Mouse (Mus musculus) heart, embryonic 16.5 days (tissue): ENCODE data around the gene Cox19. TPM values are rescaled to one million over a fixed set of nuclear protein-coding genes. Genes with fewer than 3 reads are reported as not detected.
"Not testable (repeated sequence)": the region's sequence is repeated elsewhere in the genome, so short reads cannot be mapped to it uniquely, and the experiment has no call there.

ENCODE experiments used
- ATAC-seq: fragments of 200-750 bp; cut with Nextera tagmentation; replicated peaks from 2 replicates; pipeline ENCODE4 v1.8.0; 2017; ENCODE audit warnings: moderate number of reproducible peaks; ENCODE audit not compliant: insufficient read depth, low FRiP score; ENCODE audit errors: extremely low read depth
- H3K27ac ChIP-seq: fragments of 300-500 bp; sonication (generic); 2 replicates; pipeline ENCODE4 v1.5.1; 2014; ENCODE audit warnings: mild to moderate bottlenecking, low read length, control low read depth, moderate library complexity
- H3K27me3 ChIP-seq: fragments of 300-500 bp; sonication (generic); 2 replicates; pipeline ENCODE4 v1.6.1; 2014; ENCODE audit warnings: low read length, mixed read lengths; ENCODE audit not compliant: control insufficient read depth, insufficient read depth
- H3K36me3 ChIP-seq: fragments of 300-500 bp; sonication (generic); 2 replicates; pipeline ENCODE4 v1.6.1; 2014; ENCODE audit not compliant: control insufficient read depth, insufficient read depth
- H3K4me1 ChIP-seq: fragments of 300-500 bp; sonication (generic); 2 replicates; pipeline ENCODE4 v1.6.1; 2014; ENCODE audit warnings: low read length, mixed read lengths; ENCODE audit not compliant: control insufficient read depth, insufficient read depth
- H3K4me2 ChIP-seq: fragments of 300-500 bp; sonication (generic); 2 replicates; pipeline ENCODE4 v1.6.1; 2014; ENCODE audit warnings: low read depth, mild to moderate bottlenecking, control low read depth, low read length
- H3K4me3 ChIP-seq: fragments of 300-500 bp; sonication (generic); 2 replicates; pipeline ENCODE4 v1.5.1; 2014; ENCODE audit warnings: mild to moderate bottlenecking, control low read depth, low read length
- H3K9ac ChIP-seq: fragments of 300-500 bp; sonication (generic); 2 replicates; pipeline ENCODE4 v1.6.1; 2014; ENCODE audit warnings: low read length, control low read depth
- H3K9me3 ChIP-seq: fragments of 300-500 bp; sonication (generic); replicated peaks from 2 replicates; pipeline ENCODE4 v1.6.1; 2016; ENCODE audit warnings: low read length; ENCODE audit not compliant: control insufficient read depth
- WGBS: fragments of 180-500 bp; shearing (Covaris S2); extraction: QIAGEN DNeasy Blood & Tissue Kit; methylation state at CpG from one replicate; pipeline ENCODE4 v1.1.7; 2014; 5-methylcytosine and 5-hydroxymethylcytosine counted together
- polyA plus RNA-seq: library from polyadenylated mRNA; unstranded; fragments of >200 nt; fragmentation: Nextera tagmentation; extraction: Ambion mirVana; gene quantifications from 2 replicates; pipeline ENCODE4 v1.2.1, GENCODE M21; 2015

The Cox19 gene
- polyA plus RNA-seq, 1 experiment from 2014 or later, result 75.7 TPM

DNA sequence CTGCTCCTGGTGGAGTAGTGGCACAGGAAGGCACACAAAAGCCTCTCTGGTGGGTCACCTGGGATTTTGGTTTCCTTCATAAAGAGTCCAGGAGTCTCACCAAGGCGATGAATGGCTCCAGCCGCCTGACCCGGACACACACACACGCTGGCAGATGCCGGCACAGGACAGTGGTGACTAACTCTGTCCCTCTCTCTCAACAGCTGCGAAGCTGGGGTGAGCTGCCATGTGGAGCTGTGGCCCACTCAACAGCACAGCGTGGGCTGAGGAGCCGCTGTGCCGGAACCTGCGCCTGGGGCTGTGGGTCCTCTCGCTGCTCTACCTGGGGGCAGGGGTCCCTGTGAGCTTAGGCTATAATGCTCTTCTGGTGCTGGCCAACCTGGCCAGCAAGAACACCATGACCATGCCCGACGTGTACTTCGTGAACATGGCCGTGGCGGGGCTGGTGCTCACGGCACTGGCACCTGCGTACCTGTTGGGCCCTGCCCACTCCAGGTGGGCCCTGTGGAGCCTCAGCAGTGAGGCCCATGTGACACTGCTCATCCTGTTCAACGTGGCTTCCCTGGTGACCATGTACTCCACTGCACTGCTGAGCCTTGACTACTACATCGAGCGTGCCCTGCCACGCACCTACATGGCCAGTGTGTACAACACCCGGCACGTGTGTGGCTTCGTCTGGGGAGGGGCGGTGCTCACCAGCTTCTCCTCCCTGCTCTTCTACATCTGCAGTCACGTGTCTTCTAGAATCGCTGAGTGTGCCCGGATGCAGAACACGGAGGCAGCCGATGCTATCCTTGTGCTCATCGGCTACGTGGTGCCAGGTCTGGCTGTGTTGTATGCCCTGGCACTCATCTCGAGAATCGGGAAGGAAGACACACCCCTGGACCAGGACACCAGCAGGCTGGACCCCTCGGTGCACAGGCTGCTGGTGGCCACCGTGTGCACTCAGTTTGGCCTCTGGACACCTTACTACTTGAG, 41.3 kb upstream of the Cox19 start:
- H3K9ac ChIP-seq, result no peak overlapping the region
- H3K4me1 ChIP-seq, result peaks cover 37% of the 10 kb centered on the region
- WGBS, result 91% methylated on average over 37 of the region's 37 CpGs
- no peak overlapping the region for H3K4me2 ChIP-seq
- H3K4me3 ChIP-seq, result no peak overlapping the region
- H3K36me3 ChIP-seq, result peaks cover 11% of the 10 kb centered on the region
- no peaks in the 10 kb centered on the region for H3K27me3 ChIP-seq
- no peaks in the 10 kb centered on the region for H3K9me3 ChIP-seq
- no peak overlapping the region for H3K27ac ChIP-seq
- ATAC-seq, result no peak

DNA sequence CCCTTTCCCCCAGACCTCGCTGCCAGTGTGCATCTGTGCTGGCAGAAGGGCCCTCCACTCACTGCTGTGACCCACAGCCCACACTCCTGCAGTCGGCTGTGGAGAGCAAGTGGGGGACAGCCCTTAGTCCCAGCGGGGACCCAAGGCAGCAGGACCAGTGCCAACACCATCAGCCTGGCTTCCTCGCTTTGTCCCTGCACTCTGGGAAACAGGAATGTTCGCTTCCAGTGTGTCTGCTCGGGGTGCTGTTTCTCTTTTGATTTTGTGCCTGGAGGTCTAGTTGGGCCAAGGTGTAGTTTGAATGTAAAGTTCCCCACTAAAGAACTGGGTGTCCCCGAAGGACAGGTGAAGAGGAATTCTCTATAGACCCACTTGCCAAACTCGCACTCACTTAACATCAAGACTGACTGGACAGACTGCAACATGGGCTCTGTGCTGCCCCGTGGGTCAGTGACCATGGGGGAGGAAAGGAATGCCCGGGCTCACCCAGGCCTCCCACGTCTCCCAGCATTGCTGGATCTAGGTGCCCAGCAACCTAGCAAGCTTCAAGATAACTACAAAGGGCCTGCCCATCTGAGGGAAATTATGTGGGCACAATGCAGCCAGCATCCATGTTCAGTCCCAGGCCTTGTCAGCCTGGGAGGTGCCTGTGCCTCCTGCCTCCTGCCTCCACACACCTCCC, 40.2 kb upstream of the Cox19 start:
- Histone ChIP-seq H3K9me3 (no peaks in the 10 kb centered on the region), H3K4me1 (peaks cover 35% of the 10 kb centered on the region), H3K4me3 (no peak overlapping the region), H3K36me3 (peaks cover 11% of the 10 kb centered on the region), H3K4me2 (no peak overlapping the region), H3K27ac (peak overlapping the region; percentile 47), H3K9ac (0 out of 2 replicates have a peak overlapping the region, but pooled peaks have one; percentile 16), H3K27me3 (no peaks in the 10 kb centered on the region)
- 74% methylated on average over 11 of the region's 11 CpGs for WGBS
- no peak for ATAC-seq

DNA sequence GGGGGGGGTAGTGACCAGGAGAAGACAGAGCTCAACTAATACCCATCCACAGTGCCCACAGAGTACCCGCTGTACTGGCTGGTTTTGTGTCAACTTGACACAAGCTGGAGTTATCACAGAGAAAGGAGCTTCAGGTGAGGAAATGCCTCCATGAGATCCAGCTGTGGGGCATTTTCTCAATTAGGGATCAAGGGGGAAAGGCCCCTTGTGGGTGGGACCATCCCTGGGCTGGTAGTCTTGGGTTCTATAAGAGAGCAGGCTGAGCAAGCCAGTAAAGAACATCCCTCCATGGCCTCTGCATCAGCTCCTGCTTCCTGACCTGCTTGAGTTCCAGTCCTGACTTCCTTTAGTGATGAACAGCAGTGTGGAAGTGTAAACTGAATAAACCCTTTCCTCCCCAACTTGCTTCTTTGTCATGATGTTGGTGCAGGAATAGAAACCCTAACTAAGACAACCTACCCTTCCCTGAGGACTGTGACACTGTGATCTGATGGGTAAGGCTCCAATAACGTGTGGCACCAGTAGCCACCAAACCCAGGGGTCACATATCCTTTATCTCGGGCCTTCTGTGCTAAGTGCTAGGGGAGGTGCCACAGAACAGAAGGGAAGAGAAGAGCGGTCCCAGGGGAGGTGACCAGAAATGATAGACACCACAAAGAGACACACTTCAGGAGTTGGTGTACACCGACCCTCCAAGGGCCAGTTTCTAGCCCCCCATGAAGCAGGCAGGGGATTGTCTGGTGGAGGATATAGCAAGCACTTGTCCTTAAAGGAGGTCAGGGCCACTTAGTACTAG, 39.3 kb upstream of the Cox19 start:
- not testable (repeated sequence) for H3K4me2 ChIP-seq
- H3K4me1 ChIP-seq, result peaks cover 38% of the 10 kb centered on the region

DNA sequence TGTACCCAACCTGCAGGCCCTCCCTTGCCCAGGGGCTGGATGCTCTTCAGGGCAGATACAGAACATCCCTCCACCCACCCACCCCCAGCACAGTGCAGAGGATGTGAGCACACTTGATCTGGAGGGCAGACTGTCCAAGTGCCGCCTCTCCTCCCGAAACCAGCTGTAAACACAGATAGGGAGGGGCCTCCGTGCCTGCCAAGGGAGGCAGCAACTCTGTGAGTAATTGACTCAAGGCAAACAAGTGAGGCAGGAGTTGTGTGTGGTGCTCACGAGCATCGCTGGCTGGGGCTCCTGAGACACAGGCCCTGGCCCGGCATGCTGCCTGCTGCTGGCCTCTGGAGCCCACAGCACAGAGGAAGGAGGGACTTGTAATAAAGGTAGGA, 38.5 kb upstream of the Cox19 start:
- WGBS, result 35% methylated on average over 6 of the region's 6 CpGs
- no peak overlapping the region for H3K4me3 ChIP-seq
- H3K4me1 ChIP-seq, result peaks cover 45% of the 10 kb centered on the region
- H3K4me2 ChIP-seq, result no peak overlapping the region
- no peak for ATAC-seq
- H3K27me3 ChIP-seq, result no peaks in the 10 kb centered on the region
- H3K36me3 ChIP-seq, result peaks cover 11% of the 10 kb centered on the region
- H3K9me3 ChIP-seq, result no peaks in the 10 kb centered on the region
- no peak overlapping the region for H3K9ac ChIP-seq
- peak overlapping the region; percentile 70 for H3K27ac ChIP-seq

More for the DNA sequence above, 39.3 kb upstream of the Cox19 start:
- H3K27me3 ChIP-seq, ATAC-seq, H3K9me3 ChIP-seq, H3K4me3 ChIP-seq, H3K27ac ChIP-seq: not testable (repeated sequence)
- Histone ChIP-seq H3K36me3 (peaks cover 11% of the 10 kb centered on the region), H3K9ac (0 out of 2 replicates have a peak overlapping the region, but pooled peaks have one; percentile 16)
- WGBS, result 68% methylated on average over 5 of the region's 5 CpGs

DNA sequence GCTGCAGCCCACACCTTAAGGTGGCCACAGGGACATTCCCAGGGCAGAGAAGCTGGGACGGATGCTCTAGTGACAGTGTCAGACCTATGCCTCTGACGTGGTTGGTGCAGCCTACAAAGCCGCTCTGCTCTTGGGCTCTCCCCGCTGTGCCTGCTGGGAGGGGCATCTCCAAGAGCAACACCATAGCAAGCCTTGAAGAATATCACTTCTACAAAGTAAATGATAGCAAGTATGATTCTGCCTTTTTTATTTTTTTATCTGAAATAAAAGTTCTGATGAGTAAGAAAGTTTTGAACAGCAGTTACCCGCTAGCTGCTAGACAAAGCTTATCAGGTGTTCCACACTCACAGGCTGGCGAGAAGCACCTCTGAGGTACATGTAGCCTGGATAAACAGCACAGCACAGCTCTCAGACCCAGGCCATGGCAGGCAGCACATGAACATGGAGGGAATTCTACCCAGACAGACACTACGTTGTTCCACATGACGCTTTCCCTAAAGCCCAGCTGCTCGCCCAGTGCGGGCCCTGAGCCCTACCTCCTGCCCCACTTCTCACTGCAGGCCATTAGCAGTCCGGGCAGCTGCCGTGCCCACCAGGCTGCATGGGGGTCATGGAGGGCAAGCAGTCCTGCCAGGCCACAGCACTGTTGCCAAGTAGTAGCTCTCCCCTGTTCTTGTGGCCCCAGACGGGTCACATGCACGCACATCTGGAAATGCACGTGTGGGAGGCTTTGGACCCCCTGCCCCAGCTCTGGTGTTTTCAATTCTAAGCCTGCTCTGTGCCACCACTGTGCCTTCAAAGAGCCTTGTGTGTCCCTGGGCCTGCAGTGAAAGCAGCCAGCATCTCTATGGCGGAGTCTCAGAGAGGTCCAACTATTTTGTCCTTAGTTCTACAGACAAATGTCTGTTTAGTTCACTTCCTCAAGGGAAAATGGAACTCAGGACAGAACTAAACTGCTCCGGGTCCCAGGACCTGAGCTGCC, 37.8 kb upstream of the Cox19 start:
- Histone ChIP-seq H3K9me3 (no peaks in the 10 kb centered on the region), H3K36me3 (peaks cover 10% of the 10 kb centered on the region), H3K4me3 (no peak overlapping the region), H3K4me1 (peaks cover 52% of the 10 kb centered on the region), H3K4me2 (no peak overlapping the region), H3K27ac (peak overlapping the region; percentile 70), H3K9ac (0 out of 2 replicates have a peak overlapping the region, but pooled peaks have one; percentile 14), H3K27me3 (no peaks in the 10 kb centered on the region)
- no peak for ATAC-seq
- 74% methylated on average over 17 of the region's 17 CpGs for WGBS

DNA sequence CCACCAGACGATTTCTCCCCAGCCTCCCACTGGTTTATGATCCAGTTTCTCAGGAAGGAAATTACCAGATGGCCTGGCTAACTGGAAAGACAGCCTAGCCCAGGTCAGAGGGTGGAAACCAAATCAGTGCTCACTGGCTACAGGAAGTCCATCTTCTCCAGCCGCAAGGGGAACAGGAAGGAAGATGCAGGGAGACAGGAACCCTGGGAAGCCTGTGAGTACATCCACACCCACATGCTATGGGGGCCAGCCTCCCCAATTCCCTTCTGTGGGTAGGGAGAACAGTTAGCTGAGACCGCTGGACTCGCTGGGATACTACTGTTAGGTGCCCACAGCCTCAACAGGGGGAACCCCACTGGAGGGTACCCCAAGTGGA, 37.0 kb upstream of the Cox19 start:
- H3K4me1 ChIP-seq, result peaks cover 60% of the 10 kb centered on the region
- H3K27ac ChIP-seq, result peak overlapping the region; percentile 70
- no peaks in the 10 kb centered on the region for H3K9me3 ChIP-seq
- 57% methylated on average over 4 of the region's 4 CpGs for WGBS
- no peak overlapping the region for H3K4me3 ChIP-seq
- no peak; the same call in 1 of the 2 replicates for ATAC-seq
- H3K4me2 ChIP-seq, result no peak overlapping the region
- H3K27me3 ChIP-seq, result no peaks in the 10 kb centered on the region
- peaks cover 4% of the 10 kb centered on the region; the same call in 1 of the 2 replicates for H3K36me3 ChIP-seq
- H3K9ac ChIP-seq, result no peak overlapping the region

DNA sequence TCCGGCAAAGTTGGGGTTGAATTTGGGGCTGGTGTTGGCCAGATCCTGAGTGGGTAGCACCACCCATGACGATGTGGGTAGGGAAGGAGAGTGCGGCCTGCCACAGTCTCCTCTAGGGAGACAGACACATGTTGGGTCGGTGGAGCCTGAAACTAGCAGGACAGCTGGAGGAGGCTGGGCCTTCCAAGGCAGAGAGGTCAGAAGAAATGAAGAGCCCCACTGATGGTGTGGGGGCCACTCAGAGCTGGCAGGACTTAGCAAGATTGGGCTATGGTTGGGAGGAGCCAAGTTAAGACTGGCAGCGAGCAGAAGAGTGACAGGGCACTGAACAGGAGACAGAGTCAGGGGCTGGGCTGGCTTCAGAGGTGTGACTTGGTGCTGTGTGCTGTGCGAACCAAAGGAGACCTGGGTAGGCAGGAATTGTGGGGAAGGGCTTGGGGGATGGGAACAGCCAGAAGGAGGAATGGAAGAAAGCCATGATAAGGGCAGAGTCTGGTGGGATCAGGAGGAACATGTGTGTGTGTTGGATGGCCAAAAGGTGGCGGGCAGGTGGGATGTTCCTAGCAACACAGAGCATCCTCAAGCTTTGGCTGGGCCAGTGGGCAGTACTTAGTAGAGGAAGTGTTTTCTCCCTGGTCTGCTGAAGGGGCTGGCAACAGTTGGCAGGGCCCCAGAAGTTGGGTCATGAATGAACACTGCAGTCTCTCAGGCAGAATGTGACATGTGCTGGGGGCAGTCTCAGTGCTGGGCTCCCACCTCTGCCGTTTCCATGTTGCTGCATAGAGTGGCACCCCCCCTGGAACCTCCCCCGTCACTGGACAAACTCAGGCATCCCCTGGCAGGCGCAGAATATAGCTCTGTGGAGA, 36.3 kb upstream of the Cox19 start:
- ATAC-seq, result peak; percentile 9; the same call in 1 of the 2 replicates
- Histone ChIP-seq H3K9me3 (no peaks in the 10 kb centered on the region), H3K4me2 (no peak overlapping the region), H3K27ac (peak overlapping the region; percentile 70), H3K4me1 (peaks cover 66% of the 10 kb centered on the region), H3K9ac (no peak overlapping the region), H3K27me3 (no peaks in the 10 kb centered on the region), H3K4me3 (no peak overlapping the region), H3K36me3 (no peaks in the 10 kb centered on the region)
- WGBS, result 69% methylated on average over 10 of the region's 10 CpGs
